Mouse (Mus musculus) megakaryocyte, embryonic 14.5 days (primary cell): ENCODE results near the gene Smim6.

Source experiments
- FLI1 ChIP-seq: IDR thresholded peaks from 2 replicates; pipeline ENCODE4 v1.6.1; 2012; ENCODE audit warnings: low read length, inconsistent platforms, mixed read lengths
- GATA1 ChIP-seq: IDR thresholded peaks from 3 replicates; pipeline ENCODE4 v1.6.1; 2012; ENCODE audit warnings: mixed read lengths, low read length, inconsistent platforms, borderline replicate concordance

- TF ChIP-seq GATA1 (no peak), FLI1 (no peak)
Observed at GRCm38 (mm10) chr11:115872437-115872836, 39.4 kb upstream of the Smim6 start.
